Mouse (Mus musculus) kidney, adult 2 months (tissue): ENCODE measurements around the gene Atp13a2.

Experiments used
- CTCF ChIP-seq: fragments of 200-500 bp; conservative IDR thresholded peaks from 2 replicates; pipeline ENCODE4 v1.5.1; 2011; ENCODE audit warnings: low read depth, mild to moderate bottlenecking, control low read depth, low read length, moderate library complexity, mixed read lengths; ENCODE audit not compliant: insufficient read depth, insufficient read length
- POLR2A ChIP-seq: fragments of 200-500 bp; IDR thresholded peaks from one replicate; pipeline ENCODE4 v1.6.1; 2011; ENCODE audit warnings: low read depth, low read length, control low read depth

DNA sequence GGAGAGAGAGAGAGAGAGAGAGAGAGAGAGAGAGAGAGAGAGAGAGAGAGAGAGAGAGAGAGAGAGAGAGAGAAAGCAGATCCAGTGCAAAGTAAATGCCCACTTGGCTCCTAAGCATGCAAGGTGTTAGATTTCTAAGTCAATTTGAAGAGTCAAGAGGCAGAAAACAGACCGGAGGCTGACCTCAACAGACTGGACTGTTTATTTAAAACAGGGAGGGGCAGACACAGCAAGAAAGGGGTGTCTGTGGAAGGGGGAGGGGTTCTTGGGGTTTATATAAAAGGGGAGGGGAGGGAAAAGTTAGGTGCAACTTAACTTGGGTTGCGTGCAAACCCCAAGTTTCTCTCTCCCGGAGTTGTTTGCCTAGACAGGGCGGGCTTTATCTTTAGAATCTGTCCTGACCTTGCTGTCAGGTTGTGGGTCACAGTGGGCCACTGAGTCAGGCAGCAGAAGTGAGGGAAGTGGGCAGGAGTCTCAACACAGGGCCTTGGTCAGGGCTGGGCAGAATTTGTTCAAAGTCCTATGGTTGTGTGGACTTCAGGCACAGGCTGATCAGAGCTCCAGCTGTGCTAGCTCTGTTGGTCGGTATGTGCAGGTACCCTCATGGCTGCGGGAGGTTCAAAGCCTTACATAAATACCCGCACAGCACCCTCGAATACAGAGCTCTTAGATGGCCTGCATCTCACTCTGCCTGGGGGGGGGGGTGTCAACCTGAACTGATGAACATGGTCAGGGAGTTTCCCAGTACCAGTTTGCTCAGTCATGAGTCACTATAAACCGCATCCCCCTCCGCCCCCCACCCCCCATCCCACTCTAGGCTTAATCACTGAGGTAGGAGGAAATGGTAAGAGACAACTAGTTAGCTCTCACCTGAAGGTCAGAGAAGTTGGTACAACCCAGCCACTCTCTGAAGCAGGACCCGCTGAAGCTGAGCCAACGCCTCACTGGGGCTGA lies 38.9 kb upstream of the Atp13a2 start:
- TF ChIP-seq CTCF (no peak), POLR2A (no peak)
